Mouse (Mus musculus) hematopoietic stem cell, adult 5-6 weeks (primary cell): ENCODE measurements around the gene Olfr410. TPM values are rescaled to one million over a fixed set of nuclear protein-coding genes. Genes with fewer than 3 reads are reported as not detected.

Source experiments
- ATAC-seq, 2 experiments: fragments of 125-278 bp in 1 of 2; replicated peaks in 1 of 2; 2 replicates each; pipeline ENCODE4 v1.8.0; 2016 to 2017; ENCODE audit warnings: inconsistent platforms in 2 of 2, mild to moderate bottlenecking in 2 of 2, moderate number of reproducible peaks in 2 of 2, low read depth in 1 of 2, moderate TSS enrichment in 1 of 2; ENCODE audit not compliant: low FRiP score in 2 of 2, poor library complexity in 2 of 2, severe bottlenecking in 2 of 2, insufficient read depth in 1 of 2, low TSS enrichment in 1 of 2
- total RNA-seq: library from RNA; stranded (forward); fragments of 172-1452, 232-1000 nt; gene quantifications from 2 replicates; pipeline ENCODE4 v1.2.3, GENCODE M21; 2017

Gene Olfr410
- not detected in 2 replicates for total RNA-seq

GRCm38 (mm10) chr11:74337931-74338330 is at the start of gene Olfr410:
TSS of gene Olfr410 (minus strand) at chr11:74338031.
- no peak for ATAC-seq

DNA sequence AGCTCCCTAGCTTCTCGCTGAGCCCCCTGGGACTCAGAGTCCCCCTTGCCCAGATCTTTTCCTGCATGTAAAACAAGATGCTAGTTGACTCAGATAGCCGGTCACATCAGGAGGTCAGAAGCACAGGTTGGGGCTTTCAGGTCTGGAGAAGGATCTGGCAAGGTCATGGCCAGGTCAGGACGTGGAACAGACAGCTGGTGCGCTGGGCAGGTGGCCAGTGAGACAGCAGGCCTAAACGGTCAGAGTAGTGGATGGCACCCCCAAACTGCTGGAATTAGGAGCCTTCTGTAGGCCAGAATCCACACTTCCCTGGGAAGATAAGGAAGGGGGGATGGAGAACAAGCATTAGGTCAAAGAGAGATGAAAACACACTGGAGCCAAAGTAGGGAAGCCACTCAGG is 49.4 kb upstream of the Olfr410 start:
- ATAC-seq, result no peak

DNA sequence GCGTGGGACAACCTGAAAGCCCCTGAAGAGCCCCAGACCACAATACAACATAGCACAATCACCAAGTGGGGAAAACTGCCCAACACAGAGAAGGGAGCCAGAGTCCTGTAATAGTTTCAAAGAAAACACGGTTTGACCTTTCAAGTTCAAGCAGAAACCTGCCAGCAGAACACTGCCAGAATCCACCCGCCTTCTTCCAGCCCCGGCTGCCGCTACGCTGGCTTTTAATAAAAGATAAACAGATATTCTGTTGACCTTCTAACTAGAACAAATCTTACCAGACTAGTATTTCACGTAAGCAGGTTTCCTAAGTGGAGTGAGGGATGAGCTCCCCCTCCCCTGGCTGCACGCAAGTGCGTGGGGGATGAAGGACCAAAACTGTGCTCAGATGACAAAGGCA is 47.8 kb upstream of the Olfr410 start:
- ATAC-seq, result no peak

DNA sequence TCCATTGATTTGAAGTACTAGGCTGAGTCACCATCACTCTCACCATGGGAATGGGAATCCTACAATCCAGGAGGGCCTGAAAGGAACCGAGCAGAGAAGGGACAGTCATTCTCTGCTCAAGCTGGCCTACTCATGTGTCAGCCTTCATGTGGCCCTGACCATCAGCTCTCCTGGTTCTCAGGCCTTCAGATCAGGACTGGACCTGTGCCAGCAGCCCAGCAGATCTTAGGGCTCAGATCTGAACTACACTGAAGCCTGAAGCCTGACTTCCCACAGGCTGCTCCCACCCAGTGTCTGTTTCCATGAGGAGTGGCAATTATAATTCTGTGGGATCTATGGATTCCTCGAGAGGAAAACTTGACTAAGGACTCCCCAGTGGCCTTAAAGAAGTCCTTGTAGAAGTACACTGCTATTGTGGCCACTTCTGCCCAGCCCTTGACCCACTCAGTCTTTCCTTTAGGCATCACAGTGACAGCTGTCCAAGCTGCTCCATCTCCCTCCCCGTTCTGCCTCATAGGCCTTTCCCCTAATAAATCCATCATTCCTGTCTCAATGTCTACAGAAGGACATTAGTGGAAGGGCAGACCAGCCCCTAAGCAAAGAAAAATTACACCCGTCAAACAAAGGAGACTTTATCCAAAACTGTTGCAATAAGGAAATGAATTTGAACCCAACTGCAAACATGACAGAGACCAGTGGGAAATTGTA is 41.5 kb upstream of the Olfr410 start:
- no peak for ATAC-seq

- ATAC-seq, result peak in 1 of 2 experiments; percentile 69; a peak in 1 of 4 replicates
Measured at GRCm38 (mm10) chr11:74376847-74377246, 39.0 kb upstream of the Olfr410 start.

GRCm38 (mm10) chr11:74371393-74372100 is 33.7 kb upstream of the Olfr410 start:
- peak; percentile 46 to 53; a peak in 2 of 4 replicates for ATAC-seq

- no peak for ATAC-seq
Measured at GRCm38 (mm10) chr11:74361769-74362168, 23.9 kb upstream of the Olfr410 start, which contains the start of gene Olfr412. TSS of gene Olfr412 (plus strand) at chr11:74362069.

DNA sequence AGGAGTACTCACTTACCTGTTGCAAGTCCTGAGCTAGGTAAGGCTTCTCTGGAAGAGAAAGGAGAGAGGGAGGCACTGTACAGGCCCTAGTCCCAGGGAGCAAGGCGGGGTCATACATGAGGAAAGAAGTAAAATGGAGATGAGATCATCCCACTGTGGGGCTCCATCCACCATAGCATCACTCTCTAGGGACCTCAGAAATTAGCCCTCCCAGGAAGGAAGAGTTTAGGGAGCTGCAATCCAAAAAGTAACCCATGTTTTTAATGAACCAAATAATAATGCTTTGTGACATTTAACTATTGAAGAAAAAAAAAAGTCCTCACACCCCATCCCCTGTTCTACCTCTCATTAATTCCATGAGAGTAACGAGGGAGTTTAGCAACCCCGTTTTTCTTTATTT is 14.7 kb upstream of the Olfr410 start, which contains the start of gene Olfr411:
Gene Olfr411 (minus strand): TSS at position 101 of the 400 bp plus-strand sequence.
- no peak for ATAC-seq

DNA sequence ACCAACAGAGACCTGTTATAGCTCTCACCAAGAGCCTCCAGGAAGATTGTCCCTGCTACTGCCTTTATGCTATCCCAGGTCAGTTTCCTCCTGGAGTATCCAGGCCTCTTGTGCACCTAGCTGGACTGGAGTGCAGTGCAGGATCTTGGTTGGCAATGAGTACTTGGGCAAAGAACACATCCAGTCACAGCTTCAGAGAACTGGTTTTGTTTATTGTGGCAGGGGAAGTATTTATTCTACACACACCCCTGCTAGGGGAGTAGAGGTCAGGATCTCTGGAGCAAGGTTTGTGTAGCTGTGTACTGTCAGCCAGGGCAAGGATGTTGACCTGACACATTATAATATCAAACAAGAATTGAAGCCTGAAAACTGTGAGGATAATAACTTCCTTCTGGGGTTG is 9.1 kb downstream of the Olfr410 start:
- ATAC-seq, result no peak

DNA sequence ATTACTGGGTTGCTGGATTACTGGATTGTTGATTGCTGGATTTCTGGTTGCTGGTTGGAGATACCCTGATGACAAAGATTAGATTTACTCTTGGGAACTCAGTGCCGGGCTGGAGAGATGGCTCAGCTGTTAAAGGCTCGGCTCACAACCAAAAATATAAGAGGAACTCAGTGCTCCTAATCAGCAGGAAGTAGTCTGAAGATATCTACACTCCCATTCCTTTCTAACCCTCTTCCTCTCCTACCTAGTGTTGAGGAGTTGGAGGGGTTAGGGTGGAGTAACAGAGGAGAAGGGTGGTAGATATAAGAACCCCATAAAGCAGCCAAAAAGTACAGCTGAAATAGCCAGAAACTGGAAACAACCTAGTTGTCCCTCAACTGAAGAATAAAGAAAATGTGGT is 11.8 kb downstream of the Olfr410 start:
- ATAC-seq, result no peak

DNA sequence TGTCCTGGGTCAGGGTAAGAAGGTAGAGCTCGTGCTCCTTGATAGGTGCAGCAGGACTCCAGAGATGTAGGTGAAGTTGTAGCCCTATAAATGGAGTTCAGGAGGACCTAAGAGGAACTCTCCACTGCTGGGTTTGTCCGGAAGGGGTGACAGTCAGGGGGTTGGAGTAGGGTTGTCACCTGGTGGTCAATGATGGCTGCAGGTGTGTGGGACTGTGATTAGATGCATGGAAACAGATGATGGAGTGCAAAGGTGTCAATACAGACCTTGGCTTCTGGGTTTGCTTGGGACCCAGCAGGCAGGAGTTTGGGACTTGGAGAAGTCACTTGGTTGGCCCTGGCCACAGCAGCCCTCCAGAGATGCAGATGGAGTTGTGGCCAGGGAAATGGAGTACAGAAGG is 50.6 kb downstream of the Olfr410 start:
- ATAC-seq, result no peak

GRCm38 (mm10) chr11:74283436-74283835 is 54.4 kb downstream of the Olfr410 start, which contains the start of gene Olfr59:
TSS of gene Olfr59 (plus strand) at chr11:74283736.
- no peak for ATAC-seq

Other genes starting within 250 kb of the Olfr410 start
- gene Olfr401, start 224.3 kb downstream of the Olfr410 start, total RNA-seq, result not detected in 2 replicates
- not detected in 2 replicates for gene Olfr402, start 184.5 kb downstream of the Olfr410 start, total RNA-seq
- gene Olfr403, start 151.8 kb downstream of the Olfr410 start, total RNA-seq, result not detected in 2 replicates
- not detected in 2 replicates for gene Olfr43, start 126.7 kb downstream of the Olfr410 start, total RNA-seq
- gene Olfr406, start 78.2 kb downstream of the Olfr410 start, total RNA-seq, result not detected in 2 replicates
- gene Olfr59, start 54.3 kb downstream of the Olfr410 start, total RNA-seq, result not detected in 2 replicates
- not detected in 2 replicates for gene Olfr411, start 14.6 kb upstream of the Olfr410 start, total RNA-seq
- not detected in 2 replicates for gene Olfr412, start 24.0 kb upstream of the Olfr410 start, total RNA-seq